Comparison of ENCODE assay signal across 14 mouse cellular contexts in genomic region chr10:30775568-30775967, GRCm38 (mm10). TPM values are rescaled to one million over a fixed set of nuclear protein-coding genes. Genes with fewer than 3 reads are reported as not detected.
DNase-seq lines count a peak whose midpoint lies in the region; ATAC-seq and TF ChIP-seq lines count a peak whose summit lies in the region.
"Had no signal": no experiment of that assay in that cellular context is flagged by ENCODE, and none has a peak within 500 bp of the region (broad histone marks: within the 10 kb centered on the region; RNA-seq: fewer than 3 reads in every experiment).

No protein-coding gene starts in this region.

- no peak overlapping the region for H3K4me2 ChIP-seq in forebrain, embryonic 15.5 days (replicated peaks)
- H3K4me2 ChIP-seq in midbrain, postnatal 0 days (ENCODE audit: low read depth, low read length, poor library complexity, severe bottlenecking): no peak overlapping the region
- no peak overlapping the region for H3K4me2 ChIP-seq in intestine, postnatal 0 days (replicated peaks; ENCODE audit: low read depth)
- H3K4me2 ChIP-seq: embryonic facial prominence, embryonic 15.5 days; heart, embryonic 13.5 days; hindbrain, embryonic 15.5 days had no signal

- H3K36me3 ChIP-seq in forebrain, embryonic 15.5 days: no peaks in the 10 kb centered on the region
- no peaks in the 10 kb centered on the region for H3K36me3 ChIP-seq in midbrain, postnatal 0 days (ENCODE audit: insufficient read depth, low read length)
- no peaks in the 10 kb centered on the region for H3K36me3 ChIP-seq in intestine, postnatal 0 days (ENCODE audit: control insufficient read depth, insufficient read depth)
- H3K36me3 ChIP-seq: embryonic facial prominence, embryonic 15.5 days; hindbrain, embryonic 15.5 days had no signal

- WGBS in forebrain, embryonic 15.5 days: 35% methylated on average over 5 of the region's 5 CpGs
- 76% methylated on average over 5 of the region's 5 CpGs for whole genome bisulfite sequencing in midbrain, postnatal 0 days
- 69% methylated on average over 5 of the region's 5 CpGs for WGBS in intestine, postnatal 0 days

- ATAC-seq in forebrain, embryonic 15.5 days (replicated peaks): peak; percentile 81
- no peak for ATAC-seq in midbrain, postnatal 0 days (ENCODE audit: low FRiP score)
- no peak for ATAC-seq in intestine, postnatal 0 days

- H3K27ac ChIP-seq in layer of hippocampus, adult 2 months: peak overlapping the region; percentile 40
- H3K27ac ChIP-seq in forebrain, embryonic 15.5 days (replicated peaks): 0 out of 2 replicates have a peak overlapping the region, but pooled peaks have one; percentile 19
- 0 out of 2 replicates have a peak overlapping the region, but pooled peaks have one; percentile 38 for H3K27ac ChIP-seq in midbrain, postnatal 0 days (ENCODE audit: low read depth, low read length)
- H3K27ac ChIP-seq in intestine, postnatal 0 days (ENCODE audit: low read depth, low read length): no peak overlapping the region
- H3K27ac ChIP-seq: embryonic facial prominence, embryonic 15.5 days; heart, embryonic 13.5 days; hindbrain, embryonic 15.5 days had no signal

- H3K9me3 ChIP-seq in forebrain, embryonic 15.5 days: no peaks in the 10 kb centered on the region
- H3K9me3 ChIP-seq in midbrain, postnatal 0 days (ENCODE audit: low read length): no peaks in the 10 kb centered on the region
- no peaks in the 10 kb centered on the region for H3K9me3 ChIP-seq in intestine, postnatal 0 days (ENCODE audit: control insufficient read depth)
- H3K9me3 ChIP-seq: embryonic facial prominence, embryonic 15.5 days; heart, embryonic 13.5 days; hindbrain, embryonic 15.5 days had no signal

- no peak for TF ChIP-seq POLR2A in brain, embryonic 14.5 days (IDR thresholded peaks at IDR 0.05; ENCODE audit: borderline replicate concordance, extremely low read depth, insufficient read depth, insufficient read length, poor library complexity, severe bottlenecking)

- TF ChIP-seq CTCF in layer of hippocampus, adult 2 months (conservative IDR thresholded peaks at IDR 0.05): no peak
- TF ChIP-seq CTCF in brain, embryonic 14.5 days (IDR thresholded peaks at IDR 0.05; ENCODE audit: borderline replicate concordance, extremely low read depth, insufficient read depth, insufficient read length): no peak
- TF ChIP-seq CTCF in midbrain, postnatal 0 days (IDR thresholded peaks at IDR 0.05): no peak
- no peak for TF ChIP-seq CTCF in intestine, postnatal 0 days (IDR thresholded peaks at IDR 0.05; ENCODE audit: low read depth)

- peaks cover 4% of the 10 kb centered on the region for H3K4me1 ChIP-seq in forebrain, embryonic 15.5 days
- no peaks in the 10 kb centered on the region; the same call in 1 of the 2 replicates for H3K4me1 ChIP-seq in midbrain, postnatal 0 days (ENCODE audit: insufficient read depth, low read length)
- H3K4me1 ChIP-seq in intestine, postnatal 0 days (replicated peaks; ENCODE audit: control insufficient read depth, insufficient read depth, low read length): no peaks in the 10 kb centered on the region
- H3K4me1 ChIP-seq: embryonic facial prominence, embryonic 15.5 days had no signal

- H3K4me3 ChIP-seq in layer of hippocampus, adult 2 months: no peak overlapping the region
- no peak overlapping the region for H3K4me3 ChIP-seq in forebrain, embryonic 15.5 days
- no peak overlapping the region for H3K4me3 ChIP-seq in midbrain, postnatal 0 days (ENCODE audit: low read depth, low read length)
- H3K4me3 ChIP-seq in intestine, postnatal 0 days (ENCODE audit: low read depth, low read length): no peak overlapping the region
- H3K4me3 ChIP-seq: embryonic facial prominence, embryonic 15.5 days; heart, embryonic 13.5 days; hindbrain, embryonic 15.5 days had no signal

- H3K27me3 ChIP-seq in forebrain, embryonic 15.5 days: no peaks in the 10 kb centered on the region
- H3K27me3 ChIP-seq in midbrain, postnatal 0 days (ENCODE audit: insufficient read depth, low read length): no peaks in the 10 kb centered on the region
- H3K27me3 ChIP-seq in intestine, postnatal 0 days (replicated peaks; ENCODE audit: control insufficient read depth, insufficient read depth, low read length): no peaks in the 10 kb centered on the region
- H3K27me3 ChIP-seq: embryonic facial prominence, embryonic 15.5 days; heart, embryonic 13.5 days; hindbrain, embryonic 15.5 days had no signal

- no peak overlapping the region for H3K9ac ChIP-seq in forebrain, embryonic 15.5 days (replicated peaks)
- no peak overlapping the region for H3K9ac ChIP-seq in midbrain, postnatal 0 days (replicated peaks; ENCODE audit: low read length, poor library complexity, severe bottlenecking)
- H3K9ac ChIP-seq in intestine, postnatal 0 days (ENCODE audit: low read depth, low read length): no peak overlapping the region
- H3K9ac ChIP-seq: embryonic facial prominence, embryonic 15.5 days; heart, embryonic 13.5 days; hindbrain, embryonic 15.5 days had no signal

- no peak for DNase-seq in layer of hippocampus, adult 2 months (ENCODE audit: low spot score in 2 of 2)
- no peak for DNase-seq in layer of hippocampus, postnatal 14 days (ENCODE audit: low spot score in 2 of 2)
- peak; percentile 75 for DNase-seq in brain, embryonic 14.5 days (ENCODE audit: low read depth)
- DNase-seq in midbrain, postnatal 0 days (ENCODE audit: low spot score): no peak
- no peak for DNase-seq in thymus, adult 18-20 months
- DNase-seq: adrenal gland, postnatal 36 days; cerebellum, postnatal 36 days; gastrocnemius, postnatal 36 days; kidney, adult 9 months had no signal

RNA-seq across cellular contexts. Expression of gene Ncoa7, which starts 27.6 kb away (rescaled TPM):
- 10 to 100 TPM; 98.8 to 99.0 TPM for total RNA-seq in layer of hippocampus, adult 2 months (2021)
- total RNA-seq in layer of hippocampus, postnatal 14 days (2021): 100 to 1,000 TPM in 1 of 2 experiments, 10 to 100 TPM in 1; 92.7 to 102 TPM
- polyA plus RNA-seq in brain, embryonic 14.5 days (2012; rRNA removed): 12.3 and 17.2 TPM in 2 replicates
- 13.4 and 13.7 TPM in 2 replicates for polyA plus RNA-seq in forebrain, embryonic 15.5 days (2015; fragmentation: Nextera tagmentation; extraction: Ambion mirVana)
- 22.9 and 28.3 TPM in 2 replicates for total RNA-seq in midbrain, postnatal 0 days (2014; rRNA removed)
- polyA plus RNA-seq in midbrain, postnatal 0 days (2015; fragmentation: Nextera tagmentation; extraction: Ambion mirVana): 21.7 and 25.8 TPM in 2 replicates
- polyA plus RNA-seq in intestine, postnatal 0 days (2015; fragmentation: Nextera tagmentation; extraction: Ambion mirVana): 10.4 and 13.1 TPM in 2 replicates
